Mouse (Mus musculus) embryonic facial prominence, embryonic 12.5 days (tissue): ENCODE measurements around the gene Casz1. TPM values are rescaled to one million over a fixed set of nuclear protein-coding genes. Genes with fewer than 3 reads are reported as not detected.
A peak's percentile ranks its signal among the peaks of the same experiment; 100 is the strongest.

Source experiments
- ATAC-seq: fragments of 200-750 bp; cut with Nextera tagmentation; 2 replicates; pipeline ENCODE4 v1.8.0; 2017; ENCODE audit not compliant: insufficient number of reproducible peaks, insufficient read depth, low FRiP score, low TSS enrichment
- H3K27ac ChIP-seq: fragments of 300-500 bp; sonication (generic); 2 replicates; pipeline ENCODE4 v1.5.1; 2016; ENCODE audit warnings: mild to moderate bottlenecking
- H3K27me3 ChIP-seq: fragments of 300-500 bp; sonication (generic); 2 replicates; pipeline ENCODE4 v1.6.1; 2016; ENCODE audit warnings: mild to moderate bottlenecking, moderate library complexity
- H3K36me3 ChIP-seq: fragments of 300-500 bp; sonication (generic); 2 replicates; pipeline ENCODE4 v1.6.1; 2016; ENCODE audit warnings: mild to moderate bottlenecking
- H3K4me1 ChIP-seq: fragments of 300-500 bp; sonication (generic); 2 replicates; pipeline ENCODE4 v1.6.1; 2016
- H3K4me2 ChIP-seq: fragments of 300-500 bp; sonication (generic); replicated peaks from 2 replicates; pipeline ENCODE4 v1.6.1; 2016; ENCODE audit warnings: mild to moderate bottlenecking, moderate library complexity
- H3K4me3 ChIP-seq: fragments of 300-500 bp; sonication (generic); 2 replicates; pipeline ENCODE4 v1.5.1; 2016; ENCODE audit warnings: mild to moderate bottlenecking
- H3K9ac ChIP-seq: fragments of 300-500 bp; sonication (generic); 2 replicates; pipeline ENCODE4 v1.6.1; 2016; ENCODE audit warnings: mild to moderate bottlenecking, moderate library complexity
- H3K9me3 ChIP-seq: fragments of 300-500 bp; sonication (generic); 2 replicates; pipeline ENCODE4 v1.6.1; 2016; ENCODE audit warnings: mild to moderate bottlenecking, moderate library complexity
- WGBS: fragments of 180-500 bp; shearing (Covaris S2); methylation state at CpG from one replicate; pipeline ENCODE4 v1.1.7; 2016; 5-methylcytosine and 5-hydroxymethylcytosine counted together
- polyA plus RNA-seq: library from polyadenylated mRNA; unstranded; fragments of >200 nt; fragmentation: Nextera tagmentation; extraction: Ambion mirVana; gene quantifications from 2 replicates; pipeline ENCODE4 v1.2.1, GENCODE M21; 2016

Gene Casz1
- polyA plus RNA-seq, 1 experiment from 2014 or later: 4.6 TPM

GRCm38 (mm10) chr4:148896125-148896524 lies 91.9 kb downstream of the Casz1 start:
- H3K27me3 ChIP-seq: peaks cover 93% of the 10 kb centered on the region
- peaks cover 12% of the 10 kb centered on the region for H3K4me1 ChIP-seq
- H3K4me2 ChIP-seq: no peak overlapping the region
- WGBS: 73% methylated on average over 6 of the region's 6 CpGs
- no peak overlapping the region for H3K27ac ChIP-seq
- no peak overlapping the region for H3K4me3 ChIP-seq
- H3K36me3 ChIP-seq: no peaks in the 10 kb centered on the region
- no peak for ATAC-seq
- no peak overlapping the region for H3K9ac ChIP-seq
- no peaks in the 10 kb centered on the region for H3K9me3 ChIP-seq

GRCm38 (mm10) chr4:148899927-148900294 lies 95.7 kb downstream of the Casz1 start:
- H3K4me3 ChIP-seq: peak overlapping the region; percentile 51
- peak overlapping the region; percentile 93 for H3K4me2 ChIP-seq
- no peak overlapping the region for H3K9ac ChIP-seq
- H3K36me3 ChIP-seq: no peaks in the 10 kb centered on the region
- peaks cover 8% of the 10 kb centered on the region; the same call in 1 of the 2 replicates for H3K4me1 ChIP-seq
- no peaks in the 10 kb centered on the region for H3K9me3 ChIP-seq
- no peak overlapping the region for H3K27ac ChIP-seq
- WGBS: 18% methylated on average over 1 of the region's 1 CpGs
- peaks cover 92% of the 10 kb centered on the region for H3K27me3 ChIP-seq
- no peak for ATAC-seq

GRCm38 (mm10) chr4:148900295-148901211 lies 96.3 kb downstream of the Casz1 start:
- peak overlapping the region; percentile 39 for H3K9ac ChIP-seq
- H3K36me3 ChIP-seq: no peaks in the 10 kb centered on the region
- H3K27ac ChIP-seq: no peak overlapping the region
- no peaks in the 10 kb centered on the region for H3K9me3 ChIP-seq
- H3K4me3 ChIP-seq: peak overlapping the region; percentile 51
- peaks cover 92% of the 10 kb centered on the region for H3K27me3 ChIP-seq
- peak; percentile 70; the same call in 1 of the 2 replicates for ATAC-seq
- peaks cover 8% of the 10 kb centered on the region; the same call in 1 of the 2 replicates for H3K4me1 ChIP-seq
- H3K4me2 ChIP-seq: peak overlapping the region; percentile 93
- WGBS: under 1% methylated on average over 93 of the region's 123 CpGs

- peaks cover 93% of the 10 kb centered on the region for H3K27me3 ChIP-seq
- H3K27ac ChIP-seq: no peak overlapping the region
- no peaks in the 10 kb centered on the region for H3K36me3 ChIP-seq
- WGBS: under 1% methylated on average over 55 of the region's 64 CpGs
- H3K4me2 ChIP-seq: peak overlapping the region; percentile 93
- H3K4me1 ChIP-seq: peaks cover 8% of the 10 kb centered on the region; the same call in 1 of the 2 replicates
- H3K4me3 ChIP-seq: peak overlapping the region; percentile 51
- no peak for ATAC-seq
- H3K9ac ChIP-seq: peak overlapping the region; percentile 39
- H3K9me3 ChIP-seq: no peaks in the 10 kb centered on the region
Observed at GRCm38 (mm10) chr4:148901275-148902052, 97.2 kb downstream of the Casz1 start.

- no peak for ATAC-seq
- 19% methylated on average over 8 of the region's 8 CpGs for WGBS
- Histone ChIP-seq H3K36me3 (no peaks in the 10 kb centered on the region), H3K4me3 (no peak overlapping the region), H3K27me3 (peaks cover 92% of the 10 kb centered on the region), H3K4me1 (peaks cover 8% of the 10 kb centered on the region; the same call in 1 of the 2 replicates), H3K4me2 (no peak overlapping the region), H3K9ac (no peak overlapping the region), H3K9me3 (no peaks in the 10 kb centered on the region), H3K27ac (no peak overlapping the region)
Observed at GRCm38 (mm10) chr4:148902919-148903727, 98.9 kb downstream of the Casz1 start.

GRCm38 (mm10) chr4:148905295-148905694 lies 101.1 kb downstream of the Casz1 start:
- Histone ChIP-seq H3K36me3 (no peaks in the 10 kb centered on the region), H3K9ac (no peak overlapping the region), H3K4me1 (peaks cover 18% of the 10 kb centered on the region; the same call in 1 of the 2 replicates), H3K27me3 (peaks cover 74% of the 10 kb centered on the region), H3K27ac (no peak overlapping the region), H3K4me3 (no peak overlapping the region), H3K4me2 (no peak overlapping the region), H3K9me3 (no peaks in the 10 kb centered on the region)
- 93% methylated on average over 7 of the region's 7 CpGs for WGBS
- ATAC-seq: no peak

GRCm38 (mm10) chr4:148906806-148907205 lies 102.6 kb downstream of the Casz1 start:
- Histone ChIP-seq H3K27me3 (peaks cover 68% of the 10 kb centered on the region), H3K27ac (no peak overlapping the region), H3K9ac (no peak overlapping the region), H3K4me2 (no peak overlapping the region), H3K4me1 (peaks cover 13% of the 10 kb centered on the region; the same call in 1 of the 2 replicates), H3K9me3 (no peaks in the 10 kb centered on the region), H3K36me3 (no peaks in the 10 kb centered on the region), H3K4me3 (no peak overlapping the region)
- 93% methylated on average over 10 of the region's 10 CpGs for WGBS
- ATAC-seq: no peak

- Histone ChIP-seq H3K9ac (no peak overlapping the region), H3K9me3 (no peaks in the 10 kb centered on the region), H3K27ac (no peak overlapping the region), H3K4me3 (no peak overlapping the region), H3K4me1 (peaks cover 12% of the 10 kb centered on the region; the same call in 1 of the 2 replicates), H3K36me3 (no peaks in the 10 kb centered on the region), H3K4me2 (no peak overlapping the region), H3K27me3 (peaks cover 65% of the 10 kb centered on the region)
- no peak for ATAC-seq
- WGBS: 45% methylated on average over 11 of the region's 11 CpGs
Observed at GRCm38 (mm10) chr4:148908214-148908681, 104.0 kb downstream of the Casz1 start.

- H3K4me1 ChIP-seq: peaks cover 12% of the 10 kb centered on the region; the same call in 1 of the 2 replicates
- H3K9me3 ChIP-seq: no peaks in the 10 kb centered on the region
- H3K27ac ChIP-seq: no peak overlapping the region
- H3K4me2 ChIP-seq: no peak overlapping the region
- peaks cover 65% of the 10 kb centered on the region for H3K27me3 ChIP-seq
- ATAC-seq: no peak
- WGBS: 76% methylated on average over 15 of the region's 15 CpGs
- no peak overlapping the region for H3K4me3 ChIP-seq
- H3K36me3 ChIP-seq: no peaks in the 10 kb centered on the region
- no peak overlapping the region for H3K9ac ChIP-seq
Observed at GRCm38 (mm10) chr4:148908760-148909510, 104.7 kb downstream of the Casz1 start.

- WGBS: 75% methylated on average over 11 of the region's 11 CpGs
- Histone ChIP-seq H3K9ac (no peak overlapping the region), H3K4me1 (peaks cover 16% of the 10 kb centered on the region), H3K27me3 (peaks cover 65% of the 10 kb centered on the region), H3K4me3 (no peak overlapping the region), H3K4me2 (no peak overlapping the region), H3K27ac (no peak overlapping the region), H3K9me3 (no peaks in the 10 kb centered on the region), H3K36me3 (no peaks in the 10 kb centered on the region)
- no peak for ATAC-seq
Observed at GRCm38 (mm10) chr4:148909566-148909965, 105.3 kb downstream of the Casz1 start.
